Mouse (Mus musculus) E14TG2a.4 (cell line): ENCODE results near the gene Gm20403.

Experiments
- H3K27me3 ChIP-seq: 2 replicates; pipeline ENCODE4 v1.6.1; 2014; ENCODE audit warnings: low read length, control low read depth; ENCODE audit not compliant: insufficient read depth
- H3K36me3 ChIP-seq: 2 replicates; pipeline ENCODE4 v1.6.1; 2014; ENCODE audit warnings: low read length, control low read depth; ENCODE audit not compliant: insufficient read depth
- H3K4me1 ChIP-seq: replicated peaks from 2 replicates; pipeline ENCODE4 v1.6.1; 2014; ENCODE audit warnings: low read depth, low read length, control low read depth
- H3K4me3 ChIP-seq: replicated peaks from 2 replicates; pipeline ENCODE4 v1.5.1; 2014; ENCODE audit warnings: mild to moderate bottlenecking, low read length
- H3K9me3 ChIP-seq: 2 replicates; pipeline ENCODE4 v1.6.1; 2014; ENCODE audit warnings: low read length, control low read depth
- CTCF ChIP-seq: conservative IDR thresholded peaks from 2 replicates; pipeline ENCODE4 v1.5.1; 2014; ENCODE audit warnings: low read length
- NANOG ChIP-seq: IDR thresholded peaks from 2 replicates; pipeline ENCODE4 v1.6.1; 2014; ENCODE audit warnings: borderline replicate concordance, low read length, mixed read lengths
- POU5F1 ChIP-seq: IDR thresholded peaks from 2 replicates; pipeline ENCODE4 v1.6.1; 2014; ENCODE audit warnings: low read length, borderline replicate concordance

Gm20403 gene

DNA sequence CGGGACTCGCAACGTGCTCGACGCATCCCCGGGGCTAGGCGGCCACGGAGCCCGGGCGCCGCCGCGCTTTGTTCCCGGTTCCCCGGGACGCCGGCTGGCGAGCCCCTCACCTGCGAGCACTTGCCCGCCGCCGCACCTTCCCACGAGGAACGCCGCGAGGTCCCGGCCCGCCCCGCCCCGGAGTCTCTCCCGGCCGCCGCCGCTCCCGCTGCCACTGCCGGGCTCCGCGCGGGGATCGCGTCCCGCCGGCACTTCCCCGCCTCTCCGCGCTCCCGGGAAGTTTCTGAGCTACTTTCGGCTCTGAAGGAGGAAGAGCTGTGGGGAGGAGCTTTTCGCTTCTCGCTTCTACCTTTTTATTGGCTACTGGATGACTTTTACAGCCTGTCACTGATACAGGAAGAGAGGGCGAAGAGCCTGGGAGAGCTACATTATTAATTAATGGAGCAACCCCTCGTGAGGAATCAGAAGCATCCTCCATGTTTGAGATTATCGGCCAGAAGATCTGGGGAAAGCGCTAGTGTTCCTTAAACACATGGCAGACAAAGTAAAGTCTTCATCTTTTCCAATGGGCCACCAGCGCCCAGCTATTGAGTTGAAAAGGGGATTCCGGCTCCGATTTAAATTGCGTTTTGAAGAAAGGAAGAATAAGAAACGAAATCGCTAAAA, at the start of gene Gm20403:
Gm20403 (minus strand) TSS at position 478 of the 666 bp plus-strand sequence.
- TF ChIP-seq NANOG, result no peak
- H3K36me3 ChIP-seq, result no peaks in the 10 kb centered on the region
- peaks cover 48% of the 10 kb centered on the region for H3K27me3 ChIP-seq
- H3K4me1 ChIP-seq, result peaks cover 25% of the 10 kb centered on the region
- H3K4me3 ChIP-seq, result peak within 1 kb of the TSS; percentile 87
- no peaks in the 10 kb centered on the region for H3K9me3 ChIP-seq

DNA sequence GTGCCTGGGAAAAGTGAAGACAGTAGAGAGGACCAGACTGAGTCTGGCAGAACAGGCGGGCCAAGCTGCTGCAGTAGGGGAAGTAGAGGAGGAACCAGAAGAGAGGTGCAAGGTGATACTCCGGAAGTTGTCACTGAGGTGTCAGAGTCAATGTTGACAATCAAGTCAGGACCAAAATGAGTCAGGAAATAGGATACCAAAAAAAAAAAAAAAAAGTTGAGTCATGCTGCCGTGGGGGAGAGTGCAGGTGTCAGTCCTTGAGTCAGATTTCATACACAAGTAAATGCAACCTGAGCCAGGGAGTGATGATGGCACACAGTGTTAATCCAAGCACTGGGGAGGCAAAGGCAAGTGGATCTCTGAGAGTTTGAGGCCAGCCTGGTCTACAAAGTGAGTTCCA, 40.8 kb upstream of the Gm20403 start:
- H3K27me3 ChIP-seq, result no peaks in the 10 kb centered on the region
- H3K9me3 ChIP-seq, result 0 out of 2 replicates have a peak, but pooled peaks cover 3% of the 10 kb centered on the region
- H3K4me1 ChIP-seq, result no peaks in the 10 kb centered on the region
- no peak overlapping the region for H3K4me3 ChIP-seq
- TF ChIP-seq POU5F1 (no peak), CTCF (no peak), NANOG (no peak)
- no peaks in the 10 kb centered on the region for H3K36me3 ChIP-seq

DNA sequence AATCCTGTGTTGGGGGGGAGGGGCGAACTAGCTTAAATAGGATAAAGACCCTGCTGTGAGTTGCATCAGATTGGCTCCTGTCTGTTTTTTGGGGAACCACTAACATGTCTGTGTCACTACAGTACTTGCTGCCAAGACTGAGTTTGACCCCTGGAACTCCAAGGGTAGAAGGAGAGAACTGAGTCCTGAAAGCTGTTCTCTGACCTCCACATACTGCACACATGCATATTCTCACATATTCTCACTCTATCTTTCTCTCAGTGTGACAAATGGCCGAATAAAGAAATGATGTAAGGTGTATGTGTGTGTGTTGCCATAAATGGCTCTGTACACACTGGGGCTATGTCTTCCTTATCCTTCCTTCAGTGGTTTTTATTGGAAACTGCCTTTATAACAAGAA, 37.0 kb upstream of the Gm20403 start:
- Histone ChIP-seq H3K9me3 (0 out of 2 replicates have a peak, but pooled peaks cover 3% of the 10 kb centered on the region), H3K27me3 (no peaks in the 10 kb centered on the region), H3K4me3 (no peak overlapping the region), H3K4me1 (no peaks in the 10 kb centered on the region), H3K36me3 (no peaks in the 10 kb centered on the region)
- no peak for TF ChIP-seq NANOG
- no peak for TF ChIP-seq POU5F1
- TF ChIP-seq CTCF, result no peak

DNA sequence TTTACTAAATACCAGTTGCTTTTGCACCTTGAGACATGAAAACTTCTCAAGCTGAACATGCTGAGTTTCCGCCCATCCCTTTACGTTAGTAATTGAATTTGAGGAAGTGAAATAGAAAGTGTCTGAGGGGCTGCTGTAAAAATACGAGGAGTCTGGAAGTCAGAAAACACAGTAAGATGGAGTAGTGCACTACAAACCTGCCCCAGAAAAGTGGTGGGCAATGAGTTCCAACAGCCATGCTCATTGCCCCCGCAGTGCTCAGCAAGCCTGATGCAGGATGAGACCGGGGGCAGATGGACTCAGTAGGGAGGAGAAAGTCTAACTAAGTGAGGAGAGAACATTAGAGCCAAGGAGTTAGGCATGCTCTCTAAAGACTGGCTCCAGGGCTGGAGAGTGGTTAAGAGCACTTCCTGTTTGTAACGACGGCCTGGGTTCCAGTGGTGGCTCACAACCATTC, 33.1 kb upstream of the Gm20403 start:
- H3K4me1 ChIP-seq, result no peaks in the 10 kb centered on the region
- H3K27me3 ChIP-seq, result no peaks in the 10 kb centered on the region
- 0 out of 2 replicates have a peak, but pooled peaks cover 1% of the 10 kb centered on the region for H3K9me3 ChIP-seq
- TF ChIP-seq POU5F1 (no peak), CTCF (no peak), NANOG (no peak)
- no peak overlapping the region for H3K4me3 ChIP-seq
- no peaks in the 10 kb centered on the region for H3K36me3 ChIP-seq

DNA sequence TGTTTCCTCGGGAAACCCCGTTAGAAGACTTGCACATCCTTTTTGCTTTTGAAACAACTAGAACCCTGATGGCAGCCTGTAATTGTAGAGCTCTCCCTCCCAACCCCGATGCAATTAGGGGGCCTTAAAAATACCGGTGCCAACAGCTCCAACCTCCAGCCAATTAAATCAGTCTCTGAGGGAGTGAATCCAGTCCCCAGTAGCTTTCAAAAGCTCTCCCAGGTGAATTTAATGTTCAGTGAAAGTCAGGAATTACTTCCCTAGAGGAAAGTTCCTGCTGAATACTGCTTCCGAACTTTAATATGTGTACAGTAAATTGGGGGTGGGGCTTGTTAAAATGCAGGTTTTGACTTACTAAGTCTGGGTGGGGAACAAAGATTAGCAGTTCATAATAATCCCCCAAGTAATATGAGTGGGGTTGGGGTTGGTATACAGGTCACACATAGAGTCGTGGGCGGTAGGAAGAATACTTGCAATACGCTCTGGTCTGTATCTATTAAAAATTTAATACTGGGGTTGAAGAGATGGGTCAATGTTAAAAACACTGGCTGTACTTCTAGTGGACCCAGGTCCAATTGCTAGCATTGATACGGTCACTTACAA, 30.9 kb upstream of the Gm20403 start:
- 0 out of 2 replicates have a peak, but pooled peaks cover 2% of the 10 kb centered on the region for H3K27me3 ChIP-seq
- no peak overlapping the region for H3K4me3 ChIP-seq
- H3K9me3 ChIP-seq, result no peaks in the 10 kb centered on the region
- TF ChIP-seq NANOG (no peak), CTCF (no peak), POU5F1 (no peak)
- no peaks in the 10 kb centered on the region for H3K4me1 ChIP-seq
- H3K36me3 ChIP-seq, result no peaks in the 10 kb centered on the region

DNA sequence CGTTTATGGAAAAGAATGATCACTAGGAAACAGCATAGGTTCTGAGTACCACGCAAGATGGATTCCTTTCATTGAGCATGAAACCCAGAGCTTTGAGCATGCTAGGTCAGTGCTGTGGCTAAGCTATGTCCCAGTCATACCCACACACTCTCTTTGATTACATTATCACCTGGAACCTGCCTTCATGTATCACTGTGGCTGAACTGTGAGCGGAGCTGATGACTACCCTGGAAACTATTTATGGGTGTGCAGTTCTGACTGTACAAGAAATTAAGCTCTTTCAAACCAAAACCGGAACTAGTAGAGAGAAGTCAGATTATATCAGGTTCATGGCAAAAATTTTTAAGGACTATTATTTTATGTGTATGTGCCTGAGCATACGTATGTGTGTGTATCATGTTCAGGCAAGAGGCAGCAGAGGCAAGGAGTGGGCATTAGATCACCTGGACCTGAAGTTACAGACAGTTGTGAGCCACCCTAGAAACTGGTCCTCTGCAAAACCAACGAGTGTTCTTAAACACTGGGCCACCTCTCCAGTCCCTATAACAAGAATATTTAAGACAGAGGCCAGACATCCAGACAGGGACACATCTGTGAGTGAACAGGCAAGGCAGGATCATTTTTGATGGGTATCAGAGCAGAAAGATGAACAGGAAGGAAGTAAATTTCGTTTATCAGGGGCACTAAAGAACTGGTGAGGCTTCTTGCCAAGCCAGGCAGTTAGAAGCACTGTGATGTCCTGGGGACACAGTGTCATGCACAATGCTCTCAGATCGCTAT, 30.2 kb upstream of the Gm20403 start:
- Histone ChIP-seq H3K4me3 (no peak overlapping the region), H3K27me3 (0 out of 2 replicates have a peak, but pooled peaks cover 2% of the 10 kb centered on the region), H3K9me3 (no peaks in the 10 kb centered on the region), H3K4me1 (no peaks in the 10 kb centered on the region), H3K36me3 (no peaks in the 10 kb centered on the region)
- TF ChIP-seq POU5F1, result no peak
- no peak for TF ChIP-seq CTCF
- TF ChIP-seq NANOG, result no peak

DNA sequence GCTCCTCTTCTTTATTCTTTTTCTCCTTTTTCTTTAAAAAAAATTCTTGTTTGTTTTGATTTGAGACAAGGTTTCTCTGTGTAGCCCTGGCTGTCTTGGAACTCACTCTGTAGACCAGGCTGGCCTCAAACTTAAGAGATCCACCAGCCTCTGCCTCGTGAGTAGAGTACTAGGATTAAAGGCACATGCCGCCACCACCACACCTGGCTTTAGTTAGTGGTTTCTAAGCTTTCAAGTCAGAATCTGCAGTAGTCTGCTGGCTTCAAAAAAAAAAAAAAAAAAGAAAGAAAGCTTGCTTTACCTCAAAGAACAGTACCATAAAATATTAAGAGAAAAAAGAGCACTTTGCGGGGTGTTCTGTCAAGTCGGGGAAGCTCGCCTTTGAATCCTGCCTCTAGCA, 29.1 kb upstream of the Gm20403 start:
- H3K27me3 ChIP-seq, result 0 out of 2 replicates have a peak, but pooled peaks cover 2% of the 10 kb centered on the region
- H3K9me3 ChIP-seq, result no peaks in the 10 kb centered on the region
- no peaks in the 10 kb centered on the region for H3K4me1 ChIP-seq
- no peak for TF ChIP-seq NANOG
- no peak for TF ChIP-seq CTCF
- no peak for TF ChIP-seq POU5F1
- H3K36me3 ChIP-seq, result no peaks in the 10 kb centered on the region
- H3K4me3 ChIP-seq, result no peak overlapping the region

DNA sequence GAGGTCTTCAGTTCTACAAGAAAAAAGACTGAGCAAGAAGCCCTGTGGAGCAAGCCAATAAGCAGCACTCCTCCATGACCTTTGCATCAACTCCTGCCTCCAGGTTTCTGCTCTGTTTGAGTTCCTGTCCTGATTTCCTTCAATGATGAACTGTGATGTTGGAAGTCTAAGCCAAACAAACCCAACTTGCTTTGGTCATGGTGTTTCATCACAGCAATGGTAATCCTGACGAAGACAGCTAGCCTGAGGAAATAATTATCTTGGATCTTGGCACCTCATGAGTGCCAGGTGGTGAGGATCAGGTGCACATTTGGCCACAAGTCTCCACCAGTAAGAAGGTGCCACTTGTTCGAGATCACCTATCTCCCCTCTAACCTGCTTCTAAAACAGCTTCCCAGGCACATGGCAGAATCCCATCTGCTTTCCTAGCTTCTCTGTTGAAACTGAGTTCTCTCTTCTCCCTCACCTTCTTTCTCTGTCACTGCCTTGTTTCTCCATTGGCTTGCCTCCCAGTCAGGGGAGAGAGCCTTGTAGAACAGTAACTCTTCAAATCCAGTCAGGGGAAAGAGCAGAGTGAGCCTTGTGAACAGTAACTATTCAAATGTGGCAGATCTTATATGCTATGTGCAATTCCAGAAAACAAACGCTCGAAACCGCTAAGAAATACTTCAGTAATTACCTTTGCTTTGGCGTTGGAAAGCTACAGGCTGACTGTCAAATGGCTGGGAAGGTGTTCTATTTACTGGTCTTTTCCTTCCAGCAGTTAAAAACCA, 27.5 kb upstream of the Gm20403 start, which contains the start of gene Baz1a:
Baz1a (minus strand) TSS at position 723 of the 773 bp plus-strand sequence.
- Histone ChIP-seq H3K4me1 (0 out of 2 replicates have a peak, but pooled peaks cover 2% of the 10 kb centered on the region), H3K36me3 (no peaks in the 10 kb centered on the region), H3K9me3 (no peaks in the 10 kb centered on the region), H3K27me3 (0 out of 2 replicates have a peak, but pooled peaks cover 2% of the 10 kb centered on the region), H3K4me3 (no peak within 1 kb of the TSS)
- TF ChIP-seq CTCF, result no peak
- TF ChIP-seq POU5F1, result no peak
- no peak for TF ChIP-seq NANOG
